Mouse (Mus musculus) G1E (cell line): ENCODE measurements around the gene Tulp2.

Experiments
- CTCF ChIP-seq: IDR thresholded peaks from 2 replicates; pipeline ENCODE4 v1.5.1; 2012; ENCODE audit warnings: low read depth, low read length, inconsistent platforms, mixed read lengths
- POLR2AphosphoS5 ChIP-seq: IDR thresholded peaks from 2 replicates; pipeline ENCODE4 v1.6.1; 2012; ENCODE audit warnings: low read depth, low read length, inconsistent platforms; ENCODE audit not compliant: insufficient replicate concordance

DNA sequence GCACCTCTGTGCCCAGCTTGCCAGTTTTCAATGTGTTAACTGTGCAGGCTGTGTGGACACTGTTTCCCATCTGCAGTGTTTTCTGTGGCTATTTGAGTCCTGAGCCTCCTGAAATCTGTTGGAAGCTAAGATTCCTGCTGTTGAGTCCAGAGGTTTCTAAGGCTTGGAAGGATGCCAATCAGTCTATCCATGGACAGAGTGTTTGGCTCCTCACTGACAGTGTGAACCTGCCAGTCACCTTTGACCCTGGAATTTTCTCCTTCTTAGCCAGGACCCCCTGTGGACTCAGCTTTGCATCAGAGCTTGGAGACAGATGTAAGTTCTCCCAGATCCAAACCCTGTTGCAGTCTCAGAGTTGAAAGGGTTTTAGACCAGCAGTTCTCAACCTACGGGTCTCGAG is 58.5 kb downstream of the Tulp2 start:
- TF ChIP-seq CTCF (no peak), POLR2AphosphoS5 (no peak)
